Mouse (Mus musculus) T-helper 17 cell (primary cell): ENCODE results near the gene Tpst1.

Source experiments
- in situ Hi-C, 2 experiments: fragments of 300-600 bp; cut with MboI, MseI; formaldehyde crosslinking; loops; 1 replicate in 1 of 2; 2 replicates in 1 of 2; pipeline ENCODE4 v1.15.1; 2025; ENCODE audit warnings: high pct_unique_total_duplicates in 2 of 2

The Tpst1 gene

GRCm38 (mm10) chr5:130181740-130182540 is 108.8 kb downstream of the Tpst1 start:
- in situ Hi-C loops, result no loop called here

GRCm38 (mm10) chr5:130182541-130182821 is 109.4 kb downstream of the Tpst1 start:
- in situ Hi-C loops, result no loop called here

- in situ Hi-C loops, result no loop called here
Observed at GRCm38 (mm10) chr5:130184193-130184856, 111.2 kb downstream of the Tpst1 start.

- in situ Hi-C loops, result no loop called here
Observed at GRCm38 (mm10) chr5:130185312-130185711, 112.2 kb downstream of the Tpst1 start.
